Mouse (Mus musculus): ENCODE data around the gene Rsg1.

DNA sequence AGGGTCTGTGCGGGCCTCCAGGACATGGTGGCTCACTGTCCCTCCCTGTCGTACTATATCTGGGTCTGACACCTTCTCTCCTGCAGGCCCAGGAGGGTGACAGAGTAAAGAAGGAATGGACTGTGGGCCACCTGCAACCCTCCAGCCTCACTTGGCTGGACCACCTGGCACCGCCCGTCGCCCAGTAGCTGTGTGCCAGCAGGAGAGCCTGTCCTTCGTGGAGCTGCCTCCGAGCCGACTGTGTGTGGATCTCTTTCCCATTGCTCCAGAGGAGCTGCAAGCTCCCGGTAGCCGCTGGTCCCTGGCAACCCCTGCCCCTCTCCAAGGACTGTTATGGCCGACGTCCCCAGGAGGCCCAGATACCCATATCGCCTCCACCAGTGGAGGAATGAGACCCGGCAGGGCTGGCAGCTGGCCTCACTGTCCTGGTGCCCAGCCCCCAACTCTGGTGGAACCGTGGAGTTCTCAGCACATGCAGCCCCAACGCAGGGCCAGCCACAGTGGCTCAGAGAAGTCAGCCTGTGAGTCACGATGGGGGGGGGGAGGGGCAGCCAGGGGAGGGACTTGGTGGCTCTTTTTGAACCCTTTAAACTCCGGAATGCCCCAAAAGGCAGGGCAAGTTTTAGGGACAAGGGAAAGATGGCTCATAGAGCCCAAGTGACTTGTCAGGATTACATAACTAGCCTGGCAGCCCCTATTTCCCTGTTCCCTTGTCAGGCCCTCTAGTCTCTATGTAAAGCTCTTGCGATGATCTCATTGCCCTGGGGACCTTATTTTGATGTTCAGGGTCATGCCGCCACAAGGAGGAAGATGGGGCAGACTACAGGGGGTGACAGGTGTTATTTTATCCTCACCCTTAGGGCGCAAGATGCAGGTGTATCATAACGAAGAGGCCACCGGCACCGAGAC is 32.6 kb downstream of the Rsg1 start:
- TF ChIP-seq CTCF (IDR thresholded peaks at IDR 0.05; ENCODE audit: extremely low read depth, insufficient read length, insufficient replicate concordance, low read depth, low read length) (no peak), POLR2A (IDR thresholded peaks at IDR 0.05; ENCODE audit: low read depth, low read length) (no peak)
